Comparison of ENCODE assay signal across 23 mouse cellular contexts in the genomic region with DNA sequence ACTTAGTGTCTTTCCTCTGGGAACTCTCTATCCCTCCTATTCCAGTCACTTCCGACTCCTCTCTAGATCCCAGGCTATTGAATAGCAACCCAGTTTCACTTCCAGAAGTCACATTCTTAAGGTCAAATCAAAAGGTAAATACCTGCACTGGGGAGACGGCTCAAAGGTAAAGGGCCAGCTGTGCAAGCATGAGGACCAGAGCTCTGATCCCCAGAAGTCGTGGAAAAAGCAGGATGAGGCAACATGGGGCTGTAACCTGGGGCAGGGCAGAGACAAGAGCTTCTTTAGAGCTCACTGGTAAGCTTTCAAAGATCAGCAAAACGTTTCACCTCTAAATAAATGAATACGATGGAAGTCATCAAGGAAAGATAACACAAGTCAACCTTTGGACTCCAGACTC.
"Had no signal": no experiment of that assay in that cellular context is flagged by ENCODE, and none has a peak within 500 bp of the region (broad histone marks: within the 10 kb centered on the region; RNA-seq: fewer than 3 reads in every experiment).

No protein-coding gene starts in this region.

- H3K9ac ChIP-seq: liver, embryonic 15.5 days; liver, postnatal 0 days; lung, embryonic 15.5 days; midbrain, embryonic 12.5 days; neural tube, embryonic 13.5 days; neural tube, embryonic 15.5 days had no signal

- DNase-seq: liver, postnatal 0 days; lung, adult 2 months; lung, postnatal 14 days; lung, postnatal 36 days; midbrain, embryonic 14.5 days; retina, postnatal 1 day; right cerebral cortex, adult 18-20 months; right cerebral cortex, postnatal 25 days; right cerebral cortex, postnatal 4 days; spleen, adult 18-20 months; thymus, adult 18-20 months; thymus, postnatal 14 days; thymus, postnatal 36 days had no signal

- H3K27me3 ChIP-seq: liver, embryonic 15.5 days; lung, embryonic 15.5 days; midbrain, embryonic 12.5 days; neural tube, embryonic 13.5 days; neural tube, embryonic 15.5 days had no signal

- H3K36me3 ChIP-seq: liver, embryonic 15.5 days; lung, embryonic 15.5 days; midbrain, embryonic 12.5 days; neural tube, embryonic 15.5 days had no signal

- H3K9me3 ChIP-seq: liver, embryonic 15.5 days; lung, embryonic 15.5 days; midbrain, embryonic 10.5 days; midbrain, embryonic 12.5 days; neural tube, embryonic 13.5 days; neural tube, embryonic 15.5 days had no signal

- ATAC-seq: liver, postnatal 0 days; lung, postnatal 0 days; midbrain, embryonic 16.5 days had no signal

- H3K4me2 ChIP-seq: liver, embryonic 15.5 days; lung, embryonic 15.5 days; midbrain, embryonic 12.5 days; neural tube, embryonic 13.5 days; neural tube, embryonic 15.5 days had no signal

- H3K4me3 ChIP-seq: liver, embryonic 15.5 days; lung, embryonic 15.5 days; midbrain, embryonic 10.5 days; midbrain, embryonic 12.5 days; myocyte; neural tube, embryonic 13.5 days; neural tube, embryonic 15.5 days had no signal

- H3K27ac ChIP-seq: liver, embryonic 15.5 days; lung, embryonic 15.5 days; macrophage; midbrain, embryonic 10.5 days; midbrain, embryonic 12.5 days; neural tube, embryonic 13.5 days; neural tube, embryonic 15.5 days had no signal

- H3K4me1 ChIP-seq: liver, embryonic 15.5 days; midbrain, embryonic 10.5 days had no signal
